Mouse (Mus musculus): ENCODE results near the gene Nckap5l. TPM values are rescaled to one million over a fixed set of nuclear protein-coding genes. Genes with fewer than 3 reads are reported as not detected.
"Not testable (repeated sequence)": the region's sequence is repeated elsewhere in the genome, so short reads cannot be mapped to it uniquely, and the experiment has no call there.

The Nckap5l gene
- polyA plus RNA-seq, 1 experiment = 5.0 TPM

GRCm38 (mm10) chr15:99396875-99397274 lies 60.7 kb downstream of the Nckap5l start:
- peak; percentile 91 for DNase-seq (ENCODE audit: low read depth)

DNA sequence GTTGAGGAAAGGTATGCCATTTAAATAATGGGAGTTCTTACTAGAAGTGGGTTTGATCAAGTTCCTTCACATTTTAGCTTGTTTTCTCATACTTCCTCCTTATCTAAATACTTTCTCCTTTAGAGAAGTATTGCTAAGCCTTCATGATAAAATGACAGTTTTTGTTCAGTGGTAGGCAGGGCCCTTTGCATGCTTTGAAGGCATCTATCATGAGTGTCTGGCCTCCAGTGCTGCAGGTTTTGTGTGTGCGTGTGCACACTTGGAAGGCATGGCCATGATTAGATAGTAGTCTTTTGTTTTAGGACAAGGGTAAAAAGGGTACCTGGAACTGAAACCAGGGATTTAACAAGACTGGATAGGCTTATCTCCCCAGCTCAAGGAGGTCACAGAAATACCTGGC lies 61.1 kb downstream of the Nckap5l start:
- no peak for DNase-seq (ENCODE audit: low read depth)

DNA sequence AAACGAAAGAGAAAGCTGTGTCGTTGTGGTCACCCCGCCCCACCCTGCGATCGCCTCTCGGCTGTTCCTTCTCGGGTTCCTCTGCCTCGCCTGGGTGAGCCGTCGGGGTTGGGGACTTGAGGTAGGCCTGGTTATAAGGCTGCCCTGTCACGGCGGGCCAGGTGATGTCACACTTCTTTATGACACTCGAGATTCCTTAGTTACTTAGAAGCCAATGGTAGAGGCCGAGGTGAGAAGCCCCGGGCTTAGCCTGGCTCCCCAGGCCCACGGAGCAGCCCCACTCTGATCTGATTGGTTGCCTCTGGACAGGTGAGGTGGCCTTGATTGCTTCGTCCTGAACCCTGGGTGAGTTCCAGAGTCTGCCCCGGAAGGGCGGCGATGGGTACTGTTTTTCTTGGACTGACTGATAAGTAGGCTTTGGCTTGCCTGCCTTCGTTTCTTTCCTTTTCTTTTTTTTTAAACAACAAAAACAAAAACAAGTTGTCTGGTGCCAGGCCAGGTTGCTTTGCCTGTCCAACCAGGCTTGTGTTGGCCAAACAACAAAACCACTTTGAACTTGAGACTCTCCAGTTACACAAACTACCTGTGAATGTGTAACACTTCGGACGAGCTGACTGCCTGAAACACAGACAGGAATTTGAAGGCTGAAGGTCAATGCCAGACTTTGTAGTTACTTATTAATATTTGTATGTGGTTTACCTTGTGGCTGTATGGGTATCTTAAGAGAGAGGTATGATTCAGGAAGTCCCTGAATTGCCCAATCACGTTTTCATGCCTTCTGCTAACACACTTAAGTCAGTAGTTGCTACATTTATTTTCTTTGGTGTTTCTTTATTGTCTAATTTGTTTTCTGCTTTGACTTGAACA lies 63.9 kb downstream of the Nckap5l start:
- peak; percentile 94 for DNase-seq (ENCODE audit: low read depth)

DNA sequence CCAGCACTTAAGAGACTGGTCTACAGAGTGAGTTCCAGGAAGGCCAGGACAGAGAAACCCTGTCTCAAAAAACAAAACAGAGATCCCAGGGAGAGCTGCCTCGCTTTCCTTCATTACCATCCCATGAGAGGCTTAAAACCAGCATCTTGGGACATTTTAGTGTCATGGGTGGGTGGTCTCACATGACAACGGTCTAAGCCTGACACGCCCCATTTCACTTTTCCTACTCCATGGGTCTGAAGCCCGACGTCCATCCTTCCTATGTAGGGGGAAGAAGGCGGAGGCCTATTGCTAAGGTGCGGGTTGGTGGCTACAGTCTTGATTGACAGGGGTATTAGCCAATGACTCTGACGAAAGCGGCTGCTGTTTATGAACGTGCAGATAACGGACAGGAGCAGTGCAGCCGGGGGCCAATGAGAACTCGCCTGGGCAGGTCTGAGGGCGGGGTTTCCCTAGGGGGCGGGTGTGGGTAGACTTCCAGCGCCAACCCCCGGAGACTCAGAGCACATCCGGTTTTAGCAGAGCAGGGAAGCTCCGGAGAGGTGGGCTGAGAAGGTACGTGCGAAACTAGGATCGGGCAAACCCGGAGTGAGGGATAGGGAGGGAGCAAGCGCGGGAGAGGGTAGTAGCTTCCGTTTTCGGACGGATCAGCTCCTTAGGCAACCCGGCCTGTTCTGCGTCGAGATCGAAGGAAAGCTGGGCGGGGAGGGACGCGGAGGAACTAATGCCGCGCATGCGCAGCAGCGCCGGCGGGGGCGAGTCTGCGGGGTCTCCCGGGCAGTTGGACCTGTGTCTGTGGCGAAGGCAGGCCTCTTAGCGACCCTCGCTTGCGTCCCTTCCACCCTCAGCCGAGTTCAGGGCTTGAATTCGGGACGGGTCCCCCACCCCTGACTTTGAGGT lies 64.8 kb downstream of the Nckap5l start, which contains the start of gene Tmbim6:
TSS of gene Tmbim6 (plus strand) at position 397 of the 900 bp plus-strand sequence.
- DNase-seq (ENCODE audit: low read depth) = peak; percentile 92

DNA sequence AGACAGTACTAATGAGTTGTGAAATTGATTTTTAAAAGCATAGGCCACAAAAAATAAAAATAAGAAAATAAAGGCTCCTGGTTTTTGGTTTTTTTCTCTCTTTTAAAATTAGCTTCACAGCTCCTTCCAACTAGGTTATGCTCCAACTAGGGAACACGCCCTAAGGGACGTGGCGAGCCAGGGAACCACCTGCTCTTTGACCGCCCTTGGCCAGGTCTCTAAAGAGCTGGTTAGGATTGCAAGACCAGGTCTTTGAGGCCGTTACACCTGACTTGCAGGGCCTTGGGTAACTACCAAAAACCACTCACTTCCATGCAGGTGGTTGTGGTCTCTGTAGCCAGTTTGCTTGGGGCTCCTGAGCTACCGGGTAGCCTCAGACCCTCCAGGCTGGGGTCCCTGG lies 65.6 kb downstream of the Nckap5l start:
- DNase-seq (ENCODE audit: low read depth) = no peak

- DNase-seq (ENCODE audit: low read depth) = no peak
Observed at GRCm38 (mm10) chr15:99390472-99391401, 66.8 kb downstream of the Nckap5l start.

DNA sequence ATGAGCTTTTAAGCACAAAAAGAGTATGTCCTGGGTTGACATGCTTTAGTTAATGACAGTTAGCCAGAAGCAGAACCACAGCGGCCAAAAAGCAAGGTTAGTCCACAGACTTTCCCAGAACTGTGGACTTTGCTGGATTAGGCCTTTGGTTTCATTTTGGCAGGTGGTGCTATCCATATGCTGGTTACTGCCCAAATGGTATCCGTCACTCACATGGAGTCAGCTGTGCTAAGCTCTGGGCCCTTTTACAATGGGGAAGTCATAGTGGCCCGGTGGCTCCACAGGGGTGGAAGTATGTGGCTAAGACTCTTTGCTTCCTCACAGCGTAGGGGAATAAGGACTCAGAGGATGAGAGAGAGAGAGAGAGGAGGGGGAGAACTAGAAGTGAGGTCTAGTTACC lies 69.6 kb downstream of the Nckap5l start:
- no peak for DNase-seq (ENCODE audit: low read depth)

GRCm38 (mm10) chr15:99386796-99387195 lies 70.8 kb downstream of the Nckap5l start:
- DNase-seq (ENCODE audit: low read depth) = no peak

- DNase-seq (ENCODE audit: low read depth) = not testable (repeated sequence)
Observed at GRCm38 (mm10) chr15:99386110-99386509, 71.4 kb downstream of the Nckap5l start.

DNA sequence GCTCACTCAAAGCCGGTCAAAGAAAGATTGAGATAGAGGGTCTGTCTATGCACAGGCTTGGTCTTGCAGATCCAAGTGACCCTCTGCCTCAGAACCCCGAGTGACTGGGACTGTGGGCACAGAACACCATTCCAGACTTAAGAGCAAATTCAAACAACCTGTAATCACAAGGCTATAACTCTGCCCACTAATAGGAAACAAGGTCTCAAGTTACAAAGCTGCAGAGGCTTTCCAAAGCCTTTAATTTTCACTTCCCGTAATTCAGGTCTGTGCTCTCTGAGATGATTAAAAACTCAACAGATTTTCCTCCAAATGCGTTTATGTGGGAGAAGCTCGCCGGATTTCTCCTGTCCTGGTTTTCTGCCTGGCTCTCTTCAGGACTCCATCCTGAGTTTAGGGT lies 73.5 kb downstream of the Nckap5l start:
- DNase-seq (ENCODE audit: low read depth) = no peak

- DNase-seq (ENCODE audit: low read depth) = no peak
Observed at GRCm38 (mm10) chr15:99382893-99383292, 74.7 kb downstream of the Nckap5l start.

GRCm38 (mm10) chr15:99376240-99376639 lies 81.3 kb downstream of the Nckap5l start:
- DNase-seq (ENCODE audit: low read depth) = no peak

GRCm38 (mm10) chr15:99375581-99375980 lies 82.0 kb downstream of the Nckap5l start:
- no peak for DNase-seq (ENCODE audit: low read depth)

DNA sequence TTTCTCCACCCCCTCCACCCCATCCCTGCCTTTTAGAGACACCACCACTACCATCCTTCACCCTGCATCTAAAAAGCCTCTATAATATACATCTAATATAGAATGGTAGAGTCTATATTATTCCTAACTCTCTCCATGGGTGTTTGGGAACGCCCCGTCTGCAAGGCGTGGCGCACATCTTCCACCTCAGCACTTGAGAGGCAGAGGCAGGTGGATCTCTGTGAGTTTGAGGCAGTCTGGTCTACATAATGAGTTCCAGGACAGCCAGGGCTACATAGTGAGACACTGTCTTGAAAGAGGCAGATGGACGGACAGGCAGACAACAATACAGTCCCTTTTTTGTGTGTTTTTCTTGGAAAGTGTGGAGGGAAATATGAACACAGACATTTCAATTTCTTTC lies 82.5 kb downstream of the Nckap5l start:
- no peak for DNase-seq (ENCODE audit: low read depth)

DNA sequence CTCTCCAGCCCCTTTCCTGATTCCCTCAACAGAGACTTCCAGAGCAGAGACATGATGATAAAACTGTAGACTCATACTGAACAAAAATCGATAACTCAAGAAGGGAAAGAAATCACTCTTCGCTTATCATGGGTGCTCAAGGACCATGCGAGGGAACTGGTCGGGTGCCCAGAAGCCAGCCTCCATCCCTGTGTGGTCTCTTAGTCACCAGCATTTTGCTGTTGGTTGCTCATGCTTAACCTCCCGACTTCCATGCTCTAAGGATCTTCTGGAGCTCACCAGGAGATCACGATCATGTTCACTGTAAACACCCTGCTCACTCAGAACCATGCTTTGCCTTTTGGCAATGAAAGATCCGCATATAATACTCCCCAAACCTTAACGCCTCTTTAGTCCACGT lies 84.8 kb downstream of the Nckap5l start:
- no peak for DNase-seq (ENCODE audit: low read depth)

Other genes starting within 250 kb of the Nckap5l start
- 51.8 and 55.4 TPM in 2 replicates for gene Kcnh3, start 232.9 kb downstream of the Nckap5l start, polyA plus RNA-seq (2012; rRNA removed)
- 69.8 and 80.5 TPM in 2 replicates for gene Mcrs1, start 205.8 kb downstream of the Nckap5l start, polyA plus RNA-seq (2012; rRNA removed)
- gene Prpf40b, start 162.7 kb downstream of the Nckap5l start, polyA plus RNA-seq (2012; rRNA removed) = 70.0 and 72.1 TPM in 2 replicates
- gene Fam186b, start 161.9 kb downstream of the Nckap5l start, polyA plus RNA-seq (2012; rRNA removed) = 0.24 and 0.35 TPM in 2 replicates
- 30.6 and 31.4 TPM in 2 replicates for gene Fmnl3, start 87.3 kb downstream of the Nckap5l start, polyA plus RNA-seq (2012; rRNA removed)
- 812 and 823 TPM in 2 replicates for gene Tmbim6, start 64.9 kb downstream of the Nckap5l start, polyA plus RNA-seq (2012; rRNA removed)
- gene Bcdin3d, start 17.0 kb upstream of the Nckap5l start, polyA plus RNA-seq (2012; rRNA removed) = 6.0 and 6.3 TPM in 2 replicates
- gene Faim2, start 70.4 kb upstream of the Nckap5l start, polyA plus RNA-seq (2012; rRNA removed) = 19.4 and 23.8 TPM in 2 replicates
- 2.4 and 4.4 TPM in 2 replicates for gene Aqp2, start 121.3 kb upstream of the Nckap5l start, polyA plus RNA-seq (2012; rRNA removed)
- gene Aqp5, start 133.0 kb upstream of the Nckap5l start, polyA plus RNA-seq (2012; rRNA removed) = 3.3 and 4.2 TPM in 2 replicates
- gene Aqp6, start 143.7 kb upstream of the Nckap5l start, polyA plus RNA-seq (2012; rRNA removed) = 6.4 and 9.1 TPM in 2 replicates
- 4.6 and 5.6 TPM in 2 replicates for gene Racgap1, start 193.9 kb upstream of the Nckap5l start, polyA plus RNA-seq (2012; rRNA removed)
- gene Asic1, start 212.6 kb upstream of the Nckap5l start, polyA plus RNA-seq (2012; rRNA removed) = 0.18 and 0.41 TPM in 2 replicates
- gene Smarcd1, start 244.4 kb upstream of the Nckap5l start, polyA plus RNA-seq (2012; rRNA removed) = 22.5 and 23.2 TPM in 2 replicates
- gene Gm17349, start 247.7 kb upstream of the Nckap5l start, polyA plus RNA-seq (2012; rRNA removed) = not detected in 2 replicates

All from gonadal fat pad, adult 2 months (tissue).